Mouse (Mus musculus) Patski (cell line): ENCODE data around the gene Neurod1. TPM values are rescaled to one million over a fixed set of nuclear protein-coding genes. Genes with fewer than 3 reads are reported as not detected.

Experiments
- ATAC-seq: fragments of 100-300 bp; one replicate; pipeline ENCODE4 v1.8.0; 2021
- CTCF ChIA-PET: fragments of 350-600 bp; sonication (Branson Sonifier 250); formaldehyde crosslinking; loops from one replicate; lab custom pipeline; 2022; ENCODE audit warnings: inconsistent platforms; lab: Charles Lee
- POLR2A ChIA-PET: fragments of 350-600 bp; sonication (Branson Sonifier 250); formaldehyde crosslinking; loops from one replicate; lab custom pipeline; 2022; ENCODE audit warnings: antibody characterized with exemption, inconsistent platforms; lab: Charles Lee
- DNase-seq: peaks from one replicate; pipeline ENCODE4 v3.0.0-alpha.2; 2011; ENCODE audit warnings: low read depth, low spot score
- H3K27me3 ChIP-seq: fragments of 371-371 bp; one replicate; pipeline ENCODE4 v1.5.1; 2021
- CTCF ChIP-seq: fragments of 100-300 bp; IDR thresholded peaks from one replicate; pipeline ENCODE4 v1.5.1; 2021
- in situ Hi-C: fragments of 300-500 bp; cut with MboI; formaldehyde crosslinking; loops from 3 replicates; pipeline ENCODE4 v1.11.1; 2018; ENCODE audit warnings: low pct_unique_long_range_greater_than_20kb, mixed read lengths
- polyA plus RNA-seq: library from polyadenylated mRNA; unstranded; gene quantifications from one replicate; pipeline ENCODE4 v1.2.3, GENCODE M21; 2021

Neurod1 gene
- polyA plus RNA-seq, 1 experiment from 2014 or later = not detected

DNA sequence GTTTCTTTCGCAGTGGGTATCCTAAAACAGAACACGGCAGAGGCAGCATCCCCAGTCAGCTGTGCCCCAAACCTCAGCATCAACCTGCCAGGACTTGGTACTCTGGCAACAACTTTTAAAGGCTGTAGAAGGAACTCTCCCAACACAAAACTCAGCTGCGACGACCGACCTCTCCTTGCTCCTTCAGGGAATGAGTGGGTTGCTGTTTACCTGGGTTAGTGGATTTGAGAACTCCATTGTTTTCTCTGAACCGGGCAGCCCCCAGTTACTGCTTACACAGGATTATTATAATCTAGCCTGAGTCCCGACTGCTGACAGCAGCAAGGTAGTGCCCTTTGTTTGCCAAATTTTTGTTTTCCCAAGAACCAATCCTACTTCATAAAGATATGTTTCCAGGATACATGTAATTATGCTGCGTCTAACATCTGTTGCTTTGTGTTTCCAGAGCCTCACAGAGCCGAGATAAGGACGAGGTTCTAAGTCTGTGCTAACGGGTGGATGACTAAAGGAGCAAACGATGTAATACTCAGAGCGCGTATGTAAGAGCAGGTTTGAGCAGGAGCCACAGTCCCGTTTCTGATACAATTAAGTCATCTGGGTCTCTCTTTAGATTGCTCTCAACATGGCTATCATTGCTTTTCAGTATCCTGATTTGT is 46.2 kb downstream of the Neurod1 start:
- H3K27me3 ChIP-seq = peaks cover 10% of the 10 kb centered on the region
- in situ Hi-C loops = no loop called here
- ChIA-PET CTCF (no interaction called here), POLR2A (no interaction called here)
- no peak for ATAC-seq
- DNase-seq = no peak
- TF ChIP-seq CTCF = no peak

DNA sequence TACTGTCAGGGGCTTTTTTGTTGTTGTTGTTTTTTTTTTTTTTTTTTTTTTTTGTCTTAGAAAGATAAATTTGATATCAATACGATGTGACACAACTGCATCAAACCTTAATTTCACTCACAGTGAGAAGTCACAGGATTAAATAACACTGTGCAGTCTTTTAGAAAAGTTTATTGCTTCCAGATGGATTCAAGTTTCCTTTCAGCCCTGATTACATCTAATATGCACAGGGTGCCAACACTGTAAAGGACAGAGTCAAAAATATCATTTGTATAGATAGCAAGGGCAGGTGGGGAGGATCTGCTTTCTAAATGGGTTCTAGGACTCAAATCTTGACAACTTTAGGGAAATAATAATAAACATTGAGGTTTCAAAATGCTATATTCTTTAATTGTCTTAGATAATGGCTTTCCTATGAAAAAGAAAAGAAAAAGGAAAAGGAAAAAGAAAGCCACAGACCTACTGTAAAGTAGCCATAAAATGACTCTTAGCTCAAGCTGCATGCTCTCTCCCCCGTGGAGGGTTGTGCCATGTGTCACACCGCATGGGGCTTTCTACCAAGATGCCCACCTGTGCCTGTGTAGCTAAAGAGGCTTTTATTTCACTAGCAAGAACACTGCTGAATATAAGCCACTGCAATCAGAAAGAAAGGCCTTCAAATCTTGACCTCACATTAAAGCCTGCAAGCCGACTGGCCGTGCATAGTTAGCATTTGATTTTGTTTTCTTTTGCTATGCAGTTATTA is 50.7 kb downstream of the Neurod1 start:
- CTCF ChIA-PET = no interaction called here
- DNase-seq (no peak), ATAC-seq (no peak)
- POLR2A ChIA-PET = no interaction called here
- in situ Hi-C loops = no loop called here
- peaks cover 19% of the 10 kb centered on the region for H3K27me3 ChIP-seq
- no peak for TF ChIP-seq CTCF

Other genes with a start within 250 kb of the Neurod1 start
- 0.04 TPM for gene Itga4, start 201.3 kb downstream of the Neurod1 start, polyA plus RNA-seq
- gene Cerkl, start within 50 bp of the Neurod1 start, polyA plus RNA-seq = not detected
- gene Itprid2, start 178.6 kb upstream of the Neurod1 start, polyA plus RNA-seq = 25.9 TPM